Mouse (Mus musculus) frontal cortex, postnatal 10 days (tissue): ENCODE data around the gene Ppil3.

ENCODE experiments used
- DNase-seq, 2 experiments: peaks; one replicate each; pipeline ENCODE4 v3.0.0; 2022; ENCODE audit warnings: low spot score in 2 of 2, mixed read lengths in 1 of 2

Gene Ppil3

GRCm38 (mm10) chr1:58445143-58445722 lies at the start of gene Ppil3, which contains the start of gene Nif3l1:
Ppil3 (minus strand) TSS chr1:58445486.
Nif3l1 (plus strand) TSS chr1:58445151.
- peak; percentile 86 to 87 for DNase-seq

DNA sequence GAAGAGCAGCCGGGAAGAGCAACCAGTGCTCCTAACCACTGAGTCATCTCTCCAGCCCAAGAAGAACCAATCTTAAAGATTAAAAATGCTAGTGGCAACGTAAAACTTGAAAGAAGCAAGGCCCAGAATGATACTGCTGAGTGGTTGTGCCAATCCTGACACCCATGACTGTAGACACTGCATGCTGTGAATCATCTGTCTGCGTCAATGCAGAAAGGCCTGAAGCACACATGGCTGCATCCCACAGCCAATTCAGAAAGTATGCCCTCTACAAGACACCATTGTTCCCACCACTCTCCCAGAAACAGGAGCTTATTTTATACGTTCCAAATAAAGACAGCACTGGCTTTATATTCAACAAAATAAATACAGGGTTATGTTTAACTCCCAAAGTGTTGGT lies 37.4 kb upstream of the Ppil3 start:
- no peak for DNase-seq

DNA sequence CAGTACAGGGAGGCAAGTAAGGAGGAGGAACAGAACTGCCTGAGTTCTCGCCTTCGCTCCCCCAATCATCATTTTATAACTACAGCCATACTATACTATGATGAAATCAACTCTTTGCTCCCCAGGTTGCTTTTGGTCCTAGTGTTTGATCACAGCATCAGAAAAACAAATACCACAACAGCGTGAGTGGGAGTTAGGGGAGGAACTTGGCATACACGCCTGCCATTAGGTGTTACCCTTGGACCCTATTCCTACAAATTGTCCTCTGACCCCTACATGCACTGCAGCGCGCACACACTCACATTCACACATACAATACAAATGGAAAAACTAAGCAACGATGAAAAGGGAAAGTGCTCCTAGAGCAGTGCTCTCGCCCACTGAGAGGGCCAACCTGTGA lies 30.4 kb upstream of the Ppil3 start:
- no peak for DNase-seq

GRCm38 (mm10) chr1:58465561-58465960 lies 20.3 kb upstream of the Ppil3 start:
- no peak for DNase-seq

DNA sequence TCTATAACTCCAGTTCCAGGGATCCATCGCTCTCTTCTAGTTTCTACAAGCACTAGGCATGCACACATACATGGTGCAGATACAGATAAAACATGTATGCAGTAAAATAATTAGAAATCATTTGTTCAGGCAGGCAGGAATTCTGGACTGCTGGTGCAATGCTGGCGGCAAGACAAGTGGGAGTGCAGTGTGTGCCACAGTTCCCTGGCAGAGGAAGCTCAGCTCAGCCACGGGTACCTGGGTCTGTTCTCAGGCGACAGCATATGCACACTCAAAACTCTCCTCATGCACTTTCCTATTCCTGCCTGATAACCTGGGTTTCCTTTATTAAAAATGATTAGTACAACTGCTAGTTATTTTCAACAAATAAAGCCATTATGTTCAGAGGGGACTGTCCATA lies 19.8 kb upstream of the Ppil3 start:
- DNase-seq: no peak

DNA sequence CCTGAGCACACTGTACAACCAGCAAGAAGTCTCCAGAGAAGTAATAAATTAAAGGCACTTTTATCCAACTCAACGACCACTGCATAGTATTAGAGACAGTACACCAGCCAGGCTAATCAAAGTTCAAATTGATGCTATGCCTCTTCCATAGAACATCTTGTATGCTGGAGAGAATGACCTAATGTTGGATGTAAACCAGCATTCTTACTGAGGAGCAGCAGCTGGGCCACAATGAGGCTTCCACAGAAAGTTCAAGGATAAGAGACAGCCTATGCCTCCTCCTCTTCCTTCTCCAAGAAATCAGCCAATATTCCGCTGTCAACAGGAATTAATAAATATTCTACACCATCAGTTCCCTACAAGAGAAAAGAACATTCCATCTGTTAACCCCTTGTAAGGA lies 18.6 kb upstream of the Ppil3 start:
- no peak for DNase-seq

GRCm38 (mm10) chr1:58460566-58460965 lies 15.3 kb upstream of the Ppil3 start:
- DNase-seq: no peak

DNA sequence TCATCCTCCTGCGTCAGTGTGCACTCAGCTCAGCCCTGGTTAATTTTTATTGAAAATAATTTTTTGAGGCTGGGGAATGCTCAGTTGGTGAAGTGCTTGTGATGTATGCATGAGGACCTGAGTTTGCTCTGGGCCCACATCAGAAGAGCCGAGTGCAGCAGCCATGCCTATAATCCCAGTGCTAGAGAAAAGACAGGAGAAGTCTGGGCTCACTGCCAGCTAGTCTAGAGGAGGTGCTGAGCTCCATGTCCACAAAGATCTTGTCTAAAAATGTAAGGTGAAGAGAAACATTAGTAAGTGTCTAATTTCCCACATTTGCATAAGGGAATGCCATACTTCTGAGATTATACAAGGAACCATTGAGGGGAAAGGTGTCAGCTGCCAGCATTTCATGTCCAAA lies 13.6 kb upstream of the Ppil3 start:
- DNase-seq: no peak

DNA sequence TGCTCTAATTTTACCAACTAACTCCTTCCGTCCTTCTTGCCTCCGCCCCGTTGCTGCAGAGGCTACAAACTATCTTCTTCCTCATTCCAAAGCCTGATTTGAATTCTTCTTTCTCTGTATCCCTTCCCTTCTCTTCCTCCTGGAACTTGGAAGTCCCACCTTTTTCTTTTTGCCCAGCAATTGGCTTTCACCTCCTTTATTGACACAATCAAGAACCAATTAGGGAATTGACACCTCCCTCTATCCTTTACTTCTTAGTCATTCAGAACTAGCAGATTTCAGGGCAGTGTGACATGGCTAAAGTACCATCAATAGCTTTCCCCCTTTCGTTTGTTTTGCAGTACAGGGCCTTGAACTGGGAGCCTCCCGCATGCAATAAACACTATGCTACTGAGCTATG lies 12.9 kb upstream of the Ppil3 start:
- no peak for DNase-seq

- no peak for DNase-seq
Measured at GRCm38 (mm10) chr1:58454316-58454715, 9.0 kb upstream of the Ppil3 start.

- DNase-seq: no peak
Measured at GRCm38 (mm10) chr1:58448396-58448795, 3.1 kb upstream of the Ppil3 start.

GRCm38 (mm10) chr1:58447766-58448165 lies 2.5 kb upstream of the Ppil3 start:
- DNase-seq: no peak

- DNase-seq: no peak
Measured at GRCm38 (mm10) chr1:58445861-58446260, 575 bp upstream of the Ppil3 start.

GRCm38 (mm10) chr1:58444691-58445090 lies 595 bp downstream of the Ppil3 start:
- no peak for DNase-seq

DNA sequence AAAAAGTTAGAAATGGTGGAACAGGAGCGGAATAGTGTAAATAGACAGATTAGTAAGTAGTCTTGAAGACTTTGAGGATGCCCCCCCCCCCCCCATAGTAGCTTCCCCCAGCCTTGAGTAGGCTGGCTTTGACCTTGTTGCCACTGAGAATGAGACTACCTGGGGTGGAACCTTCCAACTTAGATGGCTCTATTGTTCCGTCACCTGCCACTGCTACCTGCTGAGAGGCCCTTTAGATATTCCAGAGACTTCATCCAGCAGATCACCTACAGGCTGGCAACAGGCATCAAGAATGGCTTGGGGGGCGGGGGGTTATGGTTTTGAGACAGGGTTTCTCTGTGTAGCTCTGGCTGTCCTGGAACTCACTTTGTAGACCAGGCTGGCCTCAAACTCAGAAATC lies 20.7 kb downstream of the Ppil3 start:
- no peak for DNase-seq

GRCm38 (mm10) chr1:58423371-58424248 lies 21.7 kb downstream of the Ppil3 start, which contains the start of gene Clk1:
Clk1 (minus strand) TSS chr1:58424066.
- DNase-seq: peak; percentile 93 to 96

- DNase-seq: no peak
Measured at GRCm38 (mm10) chr1:58422879-58423278, 22.4 kb downstream of the Ppil3 start.

DNA sequence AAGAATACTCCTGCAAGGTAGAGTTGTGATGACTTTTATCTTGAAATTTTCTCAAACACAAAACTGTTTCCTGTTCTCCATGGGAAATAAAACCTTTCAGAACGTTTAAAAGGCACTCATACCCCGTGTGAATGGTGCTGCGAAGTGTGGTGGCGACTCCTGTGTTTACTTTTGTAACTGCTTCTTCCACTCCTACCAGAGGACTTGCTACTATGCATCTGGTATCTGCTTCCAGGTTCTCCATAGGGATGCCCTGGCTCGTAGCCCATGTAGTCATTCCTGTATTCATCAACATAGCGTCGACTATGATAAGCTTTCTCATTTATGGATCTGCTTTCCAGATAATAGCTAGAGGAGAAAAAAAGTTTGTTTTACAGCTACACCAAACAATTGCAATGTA lies 24.3 kb downstream of the Ppil3 start:
- DNase-seq: no peak

DNA sequence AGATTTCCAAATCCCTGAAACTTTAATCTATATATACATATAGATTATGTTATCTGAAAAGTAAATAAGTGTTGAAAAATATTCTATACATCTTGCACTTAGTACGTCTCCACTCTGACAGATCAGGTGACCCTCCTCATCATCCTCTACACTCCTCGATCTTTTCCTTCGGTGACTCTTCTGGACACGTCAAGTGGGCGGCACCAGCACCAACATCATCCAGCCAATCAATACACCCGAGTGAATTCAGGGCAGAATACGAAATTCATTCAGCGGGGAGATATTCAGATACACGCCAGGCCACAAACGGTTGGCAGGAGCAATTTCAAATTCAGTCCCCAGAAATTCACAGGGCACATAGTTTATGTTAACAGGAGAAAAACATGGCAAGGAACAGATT lies 25.3 kb downstream of the Ppil3 start:
- no peak for DNase-seq

DNA sequence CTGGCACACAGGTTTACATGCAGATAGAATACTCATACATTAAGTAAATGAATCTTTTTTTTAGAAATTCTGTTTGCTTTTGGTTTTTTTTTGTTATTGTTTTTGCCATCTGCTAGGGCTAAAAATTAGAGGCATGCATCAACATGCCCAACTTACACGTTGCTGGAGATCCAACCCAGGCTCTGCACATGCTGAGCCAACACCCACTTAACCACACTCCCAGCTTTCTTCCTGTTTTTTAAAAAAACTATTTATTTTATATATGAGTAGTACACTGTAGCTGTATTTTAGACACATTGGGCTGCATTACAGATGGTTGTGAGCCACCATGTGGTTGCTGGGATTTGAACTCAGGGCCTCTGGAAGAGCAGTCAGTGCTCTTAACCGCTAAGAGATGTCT lies 29.2 kb downstream of the Ppil3 start:
- DNase-seq: no peak

- DNase-seq: no peak
Measured at GRCm38 (mm10) chr1:58415442-58415841, 29.8 kb downstream of the Ppil3 start.

DNA sequence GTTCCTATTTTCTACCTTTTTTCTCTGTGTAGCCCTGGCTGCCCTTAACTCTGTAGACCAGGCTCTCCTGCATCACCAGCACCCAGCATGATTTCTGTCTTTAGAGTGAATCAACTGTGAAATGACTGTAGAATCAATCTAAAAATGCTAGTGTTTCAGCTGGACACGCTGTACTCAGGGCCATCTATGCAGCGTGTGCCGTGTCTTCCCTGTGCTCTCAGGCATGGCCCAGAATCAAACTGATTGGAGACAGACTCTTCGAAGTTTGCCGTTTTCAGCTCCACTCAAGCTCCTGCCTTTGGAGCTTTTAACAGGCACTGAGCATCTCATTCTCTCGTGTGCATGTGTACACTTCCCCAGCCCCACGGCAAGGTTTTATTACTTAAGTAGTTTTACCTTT lies 34.5 kb downstream of the Ppil3 start:
- no peak for DNase-seq

DNA sequence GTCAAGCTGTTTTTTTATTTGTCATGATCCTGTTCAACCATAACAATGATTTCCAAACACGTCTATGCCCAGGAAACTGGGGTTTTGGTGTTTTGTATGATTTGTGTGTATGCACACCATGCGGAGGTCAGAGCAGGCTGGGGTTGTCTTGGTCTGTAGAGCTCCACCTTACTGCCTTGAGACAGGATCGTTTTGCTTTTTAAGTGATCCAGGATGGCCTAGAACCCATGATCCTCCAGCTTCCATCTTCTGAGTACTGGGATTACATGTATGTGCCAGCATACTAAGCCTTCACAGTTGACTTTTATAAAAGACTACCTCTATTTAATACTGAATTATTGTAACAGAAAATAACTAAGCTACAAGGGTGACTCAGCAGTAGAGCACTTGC lies 35.1 kb downstream of the Ppil3 start:
- DNase-seq: no peak
